Mouse (Mus musculus): ENCODE data around the gene Asb5. TPM values are rescaled to one million over a fixed set of nuclear protein-coding genes. Genes with fewer than 3 reads are reported as not detected.

Asb5 gene
- polyA plus RNA-seq (2015; fragmentation: Nextera tagmentation; extraction: Ambion mirVana): 5.9 and 6.2 TPM in 2 replicates

- 0 out of 2 replicates have a peak, but pooled peaks cover 5% of the 10 kb centered on the region for H3K36me3 ChIP-seq
- peak; percentile 98 for ATAC-seq (ENCODE audit: insufficient read depth, low FRiP score, low read depth)
- peak within 1 kb of the TSS; percentile 88 for H3K4me3 ChIP-seq (replicated peaks)
- peaks cover 6% of the 10 kb centered on the region for H3K4me1 ChIP-seq
- H3K27ac ChIP-seq: peak within 1 kb of the TSS; percentile 90
- peak within 1 kb of the TSS; percentile 59 for H3K4me2 ChIP-seq
- under 1% methylated on average over 89 of the region's 89 CpGs for WGBS
- peak within 1 kb of the TSS; percentile 78 for H3K9ac ChIP-seq
- no peaks in the 10 kb centered on the region for H3K27me3 ChIP-seq (replicated peaks)
- no peaks in the 10 kb centered on the region for H3K9me3 ChIP-seq
Observed at GRCm38 (mm10) chr8:54529382-54530296, at the start of gene Asb5, which contains the start of gene Spcs3. TSS of gene Asb5 (plus strand) at chr8:54529580. TSS of gene Spcs3 (minus strand) at chr8:54529998.

GRCm38 (mm10) chr8:54486555-54487273 is 42.7 kb upstream of the Asb5 start:
- Histone ChIP-seq H3K4me1 (no peaks in the 10 kb centered on the region), H3K4me2 (peak overlapping the region; percentile 38), H3K4me3 (replicated peaks) (no peak overlapping the region), H3K9ac (no peak overlapping the region), H3K27ac (no peak overlapping the region), H3K36me3 (no peaks in the 10 kb centered on the region), H3K27me3 (replicated peaks) (no peaks in the 10 kb centered on the region), H3K9me3 (no peaks in the 10 kb centered on the region)
- no peak for ATAC-seq (ENCODE audit: insufficient read depth, low FRiP score, low read depth)
- 38% methylated on average over 19 of the region's 19 CpGs for WGBS

GRCm38 (mm10) chr8:54488437-54488836 is 40.9 kb upstream of the Asb5 start:
- no peaks in the 10 kb centered on the region for H3K36me3 ChIP-seq

GRCm38 (mm10) chr8:54491057-54491690 is 38.2 kb upstream of the Asb5 start:
- H3K9me3 ChIP-seq: no peaks in the 10 kb centered on the region
- no peaks in the 10 kb centered on the region for H3K4me1 ChIP-seq
- no peaks in the 10 kb centered on the region for H3K36me3 ChIP-seq
- no peak overlapping the region for H3K9ac ChIP-seq
- H3K27me3 ChIP-seq (replicated peaks): no peaks in the 10 kb centered on the region
- no peak overlapping the region for H3K4me2 ChIP-seq
- ATAC-seq (ENCODE audit: insufficient read depth, low FRiP score, low read depth): no peak
- 15% methylated on average over 6 of the region's 6 CpGs for WGBS
- H3K4me3 ChIP-seq (replicated peaks): no peak overlapping the region
- no peak overlapping the region for H3K27ac ChIP-seq

More at GRCm38 (mm10) chr8:54488437-54488836, 40.9 kb upstream of the Asb5 start:
- ATAC-seq (ENCODE audit: insufficient read depth, low FRiP score, low read depth): no peak
- Histone ChIP-seq H3K4me2 (no peak overlapping the region), H3K4me3 (replicated peaks) (no peak overlapping the region), H3K27ac (no peak overlapping the region), H3K9me3 (no peaks in the 10 kb centered on the region), H3K9ac (no peak overlapping the region), H3K4me1 (no peaks in the 10 kb centered on the region), H3K27me3 (replicated peaks) (no peaks in the 10 kb centered on the region)
- WGBS: 69% methylated on average over 4 of the region's 4 CpGs

GRCm38 (mm10) chr8:54491934-54492333 is 37.4 kb upstream of the Asb5 start:
- H3K36me3 ChIP-seq: no peaks in the 10 kb centered on the region
- no peak overlapping the region for H3K4me3 ChIP-seq (replicated peaks)
- no peak overlapping the region for H3K4me2 ChIP-seq
- H3K27ac ChIP-seq: no peak overlapping the region
- no peaks in the 10 kb centered on the region for H3K9me3 ChIP-seq
- no peaks in the 10 kb centered on the region for H3K27me3 ChIP-seq (replicated peaks)
- no peaks in the 10 kb centered on the region for H3K4me1 ChIP-seq
- 71% methylated on average over 4 of the region's 4 CpGs for WGBS
- ATAC-seq (ENCODE audit: insufficient read depth, low FRiP score, low read depth): no peak
- H3K9ac ChIP-seq: no peak overlapping the region

- no peak overlapping the region for H3K9ac ChIP-seq
Observed at GRCm38 (mm10) chr8:54493110-54493509, 36.3 kb upstream of the Asb5 start.

GRCm38 (mm10) chr8:54493915-54494314 is 35.5 kb upstream of the Asb5 start:
- no peak for ATAC-seq (ENCODE audit: insufficient read depth, low FRiP score, low read depth)
- WGBS: 38% methylated on average over 3 of the region's 3 CpGs
- H3K36me3 ChIP-seq: no peaks in the 10 kb centered on the region

More at GRCm38 (mm10) chr8:54493110-54493509, 36.3 kb upstream of the Asb5 start:
- Histone ChIP-seq H3K9me3 (no peaks in the 10 kb centered on the region), H3K27me3 (replicated peaks) (no peaks in the 10 kb centered on the region), H3K36me3 (no peaks in the 10 kb centered on the region), H3K4me3 (replicated peaks) (no peak overlapping the region), H3K4me2 (no peak overlapping the region), H3K4me1 (no peaks in the 10 kb centered on the region), H3K27ac (no peak overlapping the region)
- 12% methylated on average over 6 of the region's 6 CpGs for WGBS
- no peak for ATAC-seq (ENCODE audit: insufficient read depth, low FRiP score, low read depth)

GRCm38 (mm10) chr8:54503104-54503503 is 26.3 kb upstream of the Asb5 start:
- Histone ChIP-seq H3K27me3 (replicated peaks) (no peaks in the 10 kb centered on the region), H3K36me3 (no peaks in the 10 kb centered on the region), H3K4me3 (replicated peaks) (no peak overlapping the region), H3K27ac (no peak overlapping the region), H3K4me1 (no peaks in the 10 kb centered on the region), H3K9ac (no peak overlapping the region), H3K4me2 (no peak overlapping the region), H3K9me3 (no peaks in the 10 kb centered on the region)
- no peak for ATAC-seq (ENCODE audit: insufficient read depth, low FRiP score, low read depth)
- 56% methylated on average over 7 of the region's 7 CpGs for WGBS

More at GRCm38 (mm10) chr8:54493915-54494314, 35.5 kb upstream of the Asb5 start:
- Histone ChIP-seq H3K4me1 (no peaks in the 10 kb centered on the region), H3K27me3 (replicated peaks) (no peaks in the 10 kb centered on the region), H3K4me2 (no peak overlapping the region), H3K9ac (no peak overlapping the region), H3K4me3 (replicated peaks) (no peak overlapping the region), H3K27ac (no peak overlapping the region), H3K9me3 (no peaks in the 10 kb centered on the region)

GRCm38 (mm10) chr8:54505060-54505459 is 24.3 kb upstream of the Asb5 start:
- Histone ChIP-seq H3K4me2 (no peak overlapping the region), H3K9me3 (no peaks in the 10 kb centered on the region), H3K9ac (no peak overlapping the region), H3K4me3 (replicated peaks) (no peak overlapping the region), H3K27me3 (replicated peaks) (no peaks in the 10 kb centered on the region), H3K4me1 (no peaks in the 10 kb centered on the region), H3K36me3 (no peaks in the 10 kb centered on the region), H3K27ac (no peak overlapping the region)
- 28% methylated on average over 2 of the region's 2 CpGs for WGBS
- no peak for ATAC-seq (ENCODE audit: insufficient read depth, low FRiP score, low read depth)

GRCm38 (mm10) chr8:54507428-54508095 is 21.8 kb upstream of the Asb5 start:
- Histone ChIP-seq H3K9ac (no peak overlapping the region), H3K4me1 (no peaks in the 10 kb centered on the region), H3K27me3 (replicated peaks) (no peaks in the 10 kb centered on the region), H3K4me2 (no peak overlapping the region), H3K4me3 (replicated peaks) (no peak overlapping the region), H3K36me3 (no peaks in the 10 kb centered on the region), H3K27ac (no peak overlapping the region), H3K9me3 (no peaks in the 10 kb centered on the region)
- ATAC-seq (ENCODE audit: insufficient read depth, low FRiP score, low read depth): no peak
- 30% methylated on average over 6 of the region's 6 CpGs for WGBS

- ATAC-seq (ENCODE audit: insufficient read depth, low FRiP score, low read depth): no peak
- Histone ChIP-seq H3K4me1 (no peaks in the 10 kb centered on the region), H3K4me2 (no peak overlapping the region), H3K36me3 (no peaks in the 10 kb centered on the region), H3K27ac (no peak overlapping the region), H3K9ac (no peak overlapping the region), H3K9me3 (no peaks in the 10 kb centered on the region), H3K27me3 (replicated peaks) (no peaks in the 10 kb centered on the region), H3K4me3 (replicated peaks) (no peak overlapping the region)
- WGBS: 17% methylated on average over 1 of the region's 1 CpGs
Observed at GRCm38 (mm10) chr8:54508096-54508456, 21.3 kb upstream of the Asb5 start.

Data from stomach, embryonic 15.5 days (tissue).